Mouse (Mus musculus) heart, adult 2 months (tissue): ENCODE results near the gene Vac14. TPM values are rescaled to one million over a fixed set of nuclear protein-coding genes. Genes with fewer than 3 reads are reported as not detected.
A peak's percentile ranks its signal among the peaks of the same experiment; 100 is the strongest.

Source experiments
- DNase-seq, 2 experiments: peaks; one replicate each; pipeline ENCODE4 v3.0.0; 2021
- H3K27ac ChIP-seq: fragments of 200-600 bp; 2 replicates; pipeline ENCODE4 v1.8.1; 2022
- H3K27me3 ChIP-seq: fragments of 200-500 bp; 2 replicates; pipeline ENCODE4 v1.6.1; 2012; ENCODE audit warnings: mild to moderate bottlenecking, low read length, inconsistent platforms, mixed read lengths; ENCODE audit not compliant: control insufficient read depth, insufficient read depth
- H3K36me3 ChIP-seq: fragments of 200-500 bp; 2 replicates; pipeline ENCODE4 v1.6.1; 2012; ENCODE audit warnings: low read length, inconsistent platforms; ENCODE audit not compliant: control insufficient read depth, insufficient read depth
- H3K4me1 ChIP-seq: fragments of 200-500 bp; 2 replicates; pipeline ENCODE4 v1.6.1; 2011; ENCODE audit warnings: low read length; ENCODE audit not compliant: control insufficient read depth, insufficient read depth
- H3K4me3 ChIP-seq: fragments of 200-600 bp; 2 replicates; pipeline ENCODE4 v1.8.1; 2022
- H3K79me2 ChIP-seq: fragments of 200-500 bp; replicated peaks from 2 replicates; pipeline ENCODE4 v1.6.1; 2012; ENCODE audit warnings: mild to moderate bottlenecking, inconsistent platforms, low read length, moderate library complexity, mixed read lengths; ENCODE audit not compliant: control insufficient read depth, insufficient read depth
- H3K9ac ChIP-seq: fragments of 200-500 bp; 2 replicates; pipeline ENCODE4 v1.6.1; 2012; ENCODE audit warnings: low read depth, mild to moderate bottlenecking, control low read depth, inconsistent platforms, low read length, mixed read lengths
- CTCF ChIP-seq: fragments of 200-600 bp; IDR thresholded peaks from 2 replicates; pipeline ENCODE4 v1.8.1; 2022; ENCODE audit warnings: antibody characterized with exemption, mild to moderate bottlenecking, moderate library complexity
- EP300 ChIP-seq: fragments of 200-500 bp; IDR thresholded peaks from 2 replicates; pipeline ENCODE4 v1.6.1; 2011; ENCODE audit warnings: low read depth, low read length, control low read depth; ENCODE audit not compliant: insufficient read depth
- POLR2A ChIP-seq: fragments of 200-500 bp; IDR thresholded peaks from 2 replicates; pipeline ENCODE4 v1.6.1; 2011; ENCODE audit warnings: mild to moderate bottlenecking, low read depth, low read length, control low read depth; ENCODE audit not compliant: insufficient read depth
- WGBS: fragments of 180-500 bp; shearing (Covaris S2); methylation state at CpG from one replicate; pipeline ENCODE4 v1.1.7; 2018; 5-methylcytosine and 5-hydroxymethylcytosine counted together
- intact Hi-C: fragments of 180-260 bp; cut with DNase I; formaldehyde crosslinking; loops from one replicate; pipeline ENCODE4 v1.15.1; 2025
- polyA plus RNA-seq: library from polyadenylated mRNA; depleted of rRNA; stranded (reverse); fragments of >200 nt; gene quantifications from 2 replicates; pipeline ENCODE4 v1.2.3, GENCODE M21; 2012
- total RNA-seq, 2 experiments: library from RNA; stranded (reverse); gene quantifications; 2 replicates each; pipeline ENCODE4 v1.2.3; 2021

Vac14 gene
- total and polyA plus RNA-seq, 3 experiments, result 15.7 to 27.0 (median 15.8) TPM

DNA sequence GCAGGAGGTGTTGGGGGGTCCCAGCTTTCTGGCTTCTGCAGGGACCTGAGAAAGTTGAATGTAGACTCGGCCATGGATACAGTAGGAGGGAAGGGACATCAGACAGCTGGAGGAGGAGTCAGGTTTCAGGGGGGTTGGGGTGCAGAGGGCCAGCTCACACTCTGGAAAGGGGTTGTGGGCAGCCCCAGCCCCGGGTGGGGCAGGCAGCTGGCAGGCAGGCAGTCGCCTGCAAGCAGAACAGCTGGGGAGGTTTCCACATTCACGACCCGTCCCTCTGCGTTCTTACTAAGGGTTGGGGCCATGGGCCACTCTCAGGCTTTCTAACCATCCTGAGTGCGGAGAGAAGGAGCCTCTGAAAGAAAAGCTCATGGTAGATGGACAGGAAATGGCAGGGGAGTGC is 98.7 kb downstream of the Vac14 start:
- peaks cover 37% of the 10 kb centered on the region for H3K4me1 ChIP-seq
- H3K4me3 ChIP-seq, result no peak overlapping the region
- intact Hi-C loops, result no loop called here
- no peaks in the 10 kb centered on the region for H3K27me3 ChIP-seq
- H3K79me2 ChIP-seq, result no peaks in the 10 kb centered on the region
- no peak for DNase-seq
- no peak overlapping the region for H3K9ac ChIP-seq
- peak overlapping the region; percentile 72 for H3K27ac ChIP-seq
- no peak for TF ChIP-seq EP300
- TF ChIP-seq POLR2A, result no peak
- no peak for TF ChIP-seq CTCF
- peaks cover under 1% of the 10 kb centered on the region for H3K36me3 ChIP-seq
- 88% methylated on average over 7 of the region's 7 CpGs for WGBS

DNA sequence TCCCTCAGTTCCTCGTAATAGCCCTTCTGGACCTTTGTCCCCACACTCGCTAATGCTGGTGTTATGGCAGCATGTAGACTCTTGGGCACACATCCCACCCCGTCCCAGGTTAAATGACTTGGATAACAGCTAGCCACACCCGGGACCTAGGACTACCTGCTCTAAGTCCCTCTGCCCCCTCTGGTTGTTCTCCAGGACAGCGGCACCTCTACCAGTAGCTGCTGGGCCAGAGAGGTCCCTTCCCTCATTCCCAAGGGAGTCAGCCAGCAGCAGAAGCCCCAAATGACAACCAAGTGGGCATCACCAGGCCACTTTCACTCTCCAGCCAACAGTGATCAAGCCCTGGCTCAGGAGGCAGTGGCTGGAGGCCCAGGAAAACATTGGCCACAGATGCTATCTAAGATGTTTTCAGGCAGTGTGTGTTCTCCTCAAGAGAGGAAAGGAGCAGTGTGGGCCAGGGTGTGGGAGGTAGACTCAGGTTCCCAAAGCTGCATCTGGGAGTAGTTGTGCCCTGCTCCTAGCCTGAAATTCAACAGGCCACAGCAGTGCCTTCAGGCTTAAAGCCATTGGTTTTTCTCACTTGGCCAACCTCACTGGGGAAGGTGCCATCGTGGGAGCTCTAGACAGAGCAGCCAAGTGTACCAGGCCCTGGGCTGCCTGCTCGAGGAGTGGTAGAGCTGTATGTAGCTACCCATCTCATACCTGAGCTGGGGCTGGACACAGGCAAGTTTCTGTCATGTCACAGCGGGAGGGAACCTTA is 100.0 kb downstream of the Vac14 start:
- intact Hi-C loops, result no loop called here
- no peaks in the 10 kb centered on the region for H3K79me2 ChIP-seq
- peak overlapping the region; percentile 77 for H3K27ac ChIP-seq
- no peak overlapping the region for H3K4me3 ChIP-seq
- DNase-seq, result no peak
- no peak overlapping the region for H3K9ac ChIP-seq
- 86% methylated on average over 8 of the region's 8 CpGs for WGBS
- H3K4me1 ChIP-seq, result peaks cover 29% of the 10 kb centered on the region
- no peak for TF ChIP-seq EP300
- no peak for TF ChIP-seq CTCF
- no peak for TF ChIP-seq POLR2A
- no peaks in the 10 kb centered on the region for H3K36me3 ChIP-seq
- no peaks in the 10 kb centered on the region for H3K27me3 ChIP-seq

DNA sequence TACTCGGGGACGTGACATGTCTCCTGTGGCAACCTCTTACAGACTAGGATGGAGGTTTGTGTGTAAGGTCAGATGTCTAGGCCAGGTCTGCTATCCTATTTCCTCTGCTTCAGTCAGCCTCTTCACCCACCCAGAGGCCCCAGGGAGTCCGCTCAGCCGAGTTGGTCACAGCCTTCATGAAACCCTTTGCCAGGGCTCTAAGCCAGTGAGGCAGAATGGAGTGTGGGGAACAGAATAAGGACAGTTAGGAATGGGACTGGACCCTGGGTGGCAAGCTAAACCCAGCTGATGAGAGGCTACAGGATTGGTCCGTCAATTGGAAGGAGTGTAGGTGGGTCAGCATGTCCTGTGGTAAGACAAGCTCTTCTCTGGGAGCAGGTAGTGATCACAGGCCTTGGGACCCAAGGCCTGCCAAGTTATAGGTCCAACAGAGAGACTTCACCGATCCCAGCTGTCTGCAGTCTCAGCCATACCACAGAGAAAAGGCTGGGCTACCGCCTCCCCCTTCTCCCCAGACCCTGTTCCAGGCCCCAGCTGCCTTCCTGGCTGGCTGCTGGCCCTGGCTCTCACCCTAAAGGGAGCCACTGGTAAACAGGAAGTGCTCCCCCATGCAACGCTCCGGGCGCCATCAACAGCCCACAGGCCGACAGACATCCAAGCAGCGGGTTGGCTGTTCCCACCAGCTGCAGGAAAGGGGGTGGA is 100.7 kb downstream of the Vac14 start:
- DNase-seq, result peak; percentile 78 to 81
- TF ChIP-seq POLR2A, result no peak
- no peak for TF ChIP-seq EP300
- no peak for TF ChIP-seq CTCF
- H3K79me2 ChIP-seq, result no peaks in the 10 kb centered on the region
- peak overlapping the region; percentile 77 for H3K27ac ChIP-seq
- H3K4me1 ChIP-seq, result peaks cover 29% of the 10 kb centered on the region
- no peaks in the 10 kb centered on the region for H3K36me3 ChIP-seq
- 32% methylated on average over 12 of the region's 12 CpGs for WGBS
- H3K4me3 ChIP-seq, result no peak overlapping the region
- no peaks in the 10 kb centered on the region for H3K27me3 ChIP-seq
- H3K9ac ChIP-seq, result 0 out of 2 replicates have a peak overlapping the region, but pooled peaks have one; percentile 13
- intact Hi-C loops, result no loop called here

DNA sequence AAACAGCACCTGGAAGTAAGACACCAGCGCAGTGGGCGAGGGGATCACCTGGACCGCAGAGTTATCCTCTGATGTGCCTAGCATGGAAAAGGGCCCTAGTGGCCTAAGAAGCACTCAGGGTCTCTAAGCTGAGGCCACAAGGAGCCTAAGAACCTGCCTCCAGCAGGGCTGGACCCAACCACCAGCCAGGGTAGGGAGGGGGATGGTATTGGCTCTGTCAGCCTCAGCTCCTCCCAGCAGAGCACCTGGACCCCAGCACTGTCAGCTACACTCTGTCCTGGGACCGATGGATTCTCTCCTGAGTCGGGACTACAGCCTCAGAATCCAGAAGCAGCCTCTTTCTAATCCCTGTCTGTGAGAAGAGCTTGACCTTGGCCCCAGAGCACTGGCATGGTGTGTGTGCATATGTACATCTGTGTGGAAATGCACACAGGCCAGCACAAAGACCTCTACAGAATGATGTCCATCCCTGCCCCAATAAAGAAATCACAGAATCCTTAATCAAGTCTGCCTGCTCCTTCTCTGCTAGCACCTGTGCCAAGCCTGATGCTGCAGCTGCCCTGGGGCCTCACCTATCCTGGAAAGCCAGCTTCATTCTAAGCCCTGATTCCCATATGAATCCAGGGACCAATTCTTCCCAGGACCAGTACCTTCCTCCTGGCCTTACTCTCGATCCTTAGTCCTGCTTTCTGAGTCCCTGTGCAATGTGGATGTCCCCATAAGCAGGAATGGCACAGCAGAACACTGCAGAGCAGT is 101.7 kb downstream of the Vac14 start:
- no peaks in the 10 kb centered on the region for H3K27me3 ChIP-seq
- H3K79me2 ChIP-seq, result no peaks in the 10 kb centered on the region
- no peak overlapping the region for H3K9ac ChIP-seq
- no peak for DNase-seq
- peak overlapping the region; percentile 77 for H3K27ac ChIP-seq
- H3K4me3 ChIP-seq, result no peak overlapping the region
- intact Hi-C loops, result loop anchor here (2.0 kb wide), 1 partner anchor 49 kb away; no protein-coding TSS in a partner anchor
- H3K4me1 ChIP-seq, result peaks cover 29% of the 10 kb centered on the region
- TF ChIP-seq POLR2A (no peak), EP300 (no peak), CTCF (no peak)
- H3K36me3 ChIP-seq, result no peaks in the 10 kb centered on the region
- 74% methylated on average over 6 of the region's 6 CpGs for WGBS

DNA sequence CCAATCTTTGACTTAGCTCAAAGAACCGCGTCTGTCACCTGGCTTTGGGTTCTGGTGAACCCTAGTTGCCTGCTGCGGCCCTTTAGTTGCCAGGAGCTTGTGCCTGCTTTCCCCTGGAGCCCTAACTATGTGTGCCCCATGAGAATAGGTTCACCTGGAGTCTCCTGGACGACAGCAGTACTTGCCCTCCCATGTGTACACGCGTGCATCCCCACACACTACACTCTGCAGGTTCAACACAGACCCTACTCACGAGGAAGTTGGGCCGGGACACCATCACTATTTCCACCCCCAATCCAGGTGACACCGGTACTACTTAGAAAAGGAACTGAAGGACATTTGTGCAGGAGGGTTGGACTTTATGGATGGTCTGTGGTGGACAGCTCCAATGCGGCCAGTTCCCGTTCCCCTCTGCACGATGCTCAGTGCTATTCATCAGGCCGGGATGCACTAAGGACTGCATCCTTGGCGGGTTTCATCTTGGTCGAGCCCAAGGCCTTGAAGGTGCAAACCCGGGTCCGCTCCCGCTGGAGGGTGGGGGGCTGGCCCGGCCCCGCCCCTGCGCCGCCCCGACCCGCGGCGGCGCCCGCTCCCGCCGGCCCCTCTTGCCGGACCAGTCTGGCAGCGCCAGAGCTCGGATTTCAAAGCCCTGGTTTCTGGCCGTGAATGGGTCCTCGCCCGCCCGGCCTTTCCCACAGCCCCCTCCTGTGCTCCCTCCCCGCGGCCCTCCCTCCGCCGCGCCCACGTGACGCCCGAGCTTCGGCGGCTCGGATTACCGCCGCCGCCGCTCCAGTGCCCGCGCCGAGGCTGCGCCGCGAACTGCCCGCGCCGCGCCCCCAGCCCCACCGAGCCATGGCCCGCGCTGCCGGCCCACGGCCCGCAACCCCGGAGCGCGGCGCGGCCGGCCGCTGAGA is 102.6 kb downstream of the Vac14 start, which contains the start of gene Mtss1l:
Gene Mtss1l (plus strand): TSS at position 792 of the 914 bp plus-strand sequence.
- intact Hi-C loops, result loop anchor here (2.0 kb wide), 1 partner anchor 50 kb away; no protein-coding TSS in a partner anchor
- no peaks in the 10 kb centered on the region for H3K36me3 ChIP-seq
- peak; percentile 86 for DNase-seq
- H3K4me1 ChIP-seq, result peaks cover 26% of the 10 kb centered on the region
- peak within 1 kb of the TSS; percentile 90 for H3K9ac ChIP-seq
- peak within 1 kb of the TSS; percentile 60 for H3K4me3 ChIP-seq
- WGBS, result 10% methylated on average over 62 of the region's 75 CpGs
- H3K27me3 ChIP-seq, result no peaks in the 10 kb centered on the region
- no peak for TF ChIP-seq CTCF
- 0 out of 2 replicates have a peak, but pooled peaks have one; percentile 10 for TF ChIP-seq POLR2A
- 0 out of 2 replicates have a peak, but pooled peaks have one; percentile 12 for TF ChIP-seq EP300
- peak within 1 kb of the TSS; percentile 77 for H3K27ac ChIP-seq
- H3K79me2 ChIP-seq, result no peaks in the 10 kb centered on the region
